8 mouse cellular contexts compared by ENCODE assay signal in the genomic region with DNA sequence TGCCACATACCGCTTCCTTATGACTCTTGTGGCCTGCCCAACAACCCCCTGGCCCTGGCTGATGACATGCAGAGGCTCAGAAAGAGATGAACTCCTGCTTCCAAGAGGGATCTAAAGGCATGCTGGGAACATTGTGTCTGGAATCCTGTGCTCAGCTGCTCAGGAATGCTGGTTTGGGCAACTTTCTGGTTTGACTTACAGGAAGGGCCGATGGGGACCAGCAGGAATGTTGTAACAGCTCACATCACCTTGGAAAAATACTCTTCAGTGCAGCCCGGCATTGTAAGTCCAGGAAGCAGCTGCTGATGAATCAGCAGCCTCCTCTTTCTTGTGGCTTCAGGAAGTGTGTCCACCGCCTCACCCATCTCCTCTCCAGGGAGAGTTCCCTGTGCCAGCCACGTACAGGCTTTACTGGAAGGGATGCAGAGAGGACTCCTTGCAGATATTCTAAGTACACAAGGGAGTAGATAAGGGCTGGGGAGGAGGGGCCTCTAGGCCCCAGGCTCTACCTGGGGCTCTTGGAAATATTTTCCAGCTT.
DNase-seq lines count a peak whose midpoint lies in the region; ATAC-seq and TF ChIP-seq lines count a peak whose summit lies in the region.

No protein-coding gene starts in this region.

- no peak for ATAC-seq in hindbrain, embryonic 13.5 days (ENCODE audit: low FRiP score)
- ATAC-seq in intestine, postnatal 0 days, result peak; percentile 49
- ATAC-seq in frontal cortex, adult (ENCODE audit: low TSS enrichment), result no peak
- no peak for ATAC-seq in forebrain, embryonic 13.5 days

- no peak overlapping the region for H3K27ac ChIP-seq in hindbrain, embryonic 10.5 days
- H3K27ac ChIP-seq in hindbrain, embryonic 13.5 days, result no peak overlapping the region
- H3K27ac ChIP-seq in intestine, postnatal 0 days (ENCODE audit: low read depth, low read length), result peak overlapping the region; percentile 15; the same call in 1 of the 2 replicates
- no peak overlapping the region for H3K27ac ChIP-seq in forebrain, embryonic 13.5 days

- H3K4me2 ChIP-seq in hindbrain, embryonic 13.5 days, result no peak overlapping the region
- peak overlapping the region; percentile 24 for H3K4me2 ChIP-seq in intestine, postnatal 0 days (replicated peaks; ENCODE audit: low read depth)
- H3K4me2 ChIP-seq in myocyte (ENCODE audit: low read depth), result peak overlapping the region; percentile 57
- no peak overlapping the region for H3K4me2 ChIP-seq in forebrain, embryonic 13.5 days

- H3K9ac ChIP-seq in hindbrain, embryonic 13.5 days, result no peak overlapping the region
- no peak overlapping the region for H3K9ac ChIP-seq in intestine, postnatal 0 days (ENCODE audit: low read depth, low read length)
- no peak overlapping the region for H3K9ac ChIP-seq in forebrain, embryonic 13.5 days

- TF ChIP-seq POLR2A in myocyte (IDR thresholded peaks at IDR 0.05; ENCODE audit: insufficient read length, low read depth), result no peak

- TF ChIP-seq CTCF in intestine, postnatal 0 days (IDR thresholded peaks at IDR 0.05; ENCODE audit: low read depth), result no peak

- H3ac ChIP-seq in myocyte (ENCODE audit: control insufficient read depth, insufficient read length), result no peak overlapping the region

- H3K4me1 ChIP-seq in hindbrain, embryonic 10.5 days (replicated peaks), result peaks cover 19% of the 10 kb centered on the region
- peaks cover 18% of the 10 kb centered on the region for H3K4me1 ChIP-seq in hindbrain, embryonic 13.5 days (replicated peaks)
- H3K4me1 ChIP-seq in intestine, postnatal 0 days (replicated peaks; ENCODE audit: control insufficient read depth, insufficient read depth, low read length), result peaks cover 15% of the 10 kb centered on the region
- H3K4me1 ChIP-seq in forebrain, embryonic 13.5 days, result peaks cover 22% of the 10 kb centered on the region

- no peaks in the 10 kb centered on the region for H3K79me2 ChIP-seq in myocyte (ENCODE audit: control insufficient read depth, insufficient read depth)

- H3K4me3 ChIP-seq in hindbrain, embryonic 10.5 days, result no peak overlapping the region
- H3K4me3 ChIP-seq in hindbrain, embryonic 13.5 days, result no peak overlapping the region
- H3K4me3 ChIP-seq in intestine, postnatal 0 days (ENCODE audit: low read depth, low read length), result no peak overlapping the region
- no peak overlapping the region for H3K4me3 ChIP-seq in myocyte
- no peak overlapping the region for H3K4me3 ChIP-seq in forebrain, embryonic 13.5 days

- peaks cover 16% of the 10 kb centered on the region; the same call in 1 of the 2 replicates for H3K27me3 ChIP-seq in hindbrain, embryonic 10.5 days (ENCODE audit: insufficient read depth, poor library complexity, severe bottlenecking)
- 0 out of 2 replicates have a peak, but pooled peaks cover 8% of the 10 kb centered on the region for H3K27me3 ChIP-seq in hindbrain, embryonic 13.5 days
- no peaks in the 10 kb centered on the region for H3K27me3 ChIP-seq in intestine, postnatal 0 days (replicated peaks; ENCODE audit: control insufficient read depth, insufficient read depth, low read length)
- no peaks in the 10 kb centered on the region for H3K27me3 ChIP-seq in myocyte (ENCODE audit: control insufficient read depth, insufficient read depth, insufficient read length)
- no peaks in the 10 kb centered on the region for H3K27me3 ChIP-seq in forebrain, embryonic 13.5 days

- peak; percentile 13 for DNase-seq in hindbrain, embryonic 10.5 days (ENCODE audit: low spot score)
- DNase-seq in fibroblast of lung, adult 2 months (ENCODE audit: low read depth), result peak; percentile 98
- DNase-seq in thymus, adult 18-20 months, result no peak

- H3K36me3 ChIP-seq in hindbrain, embryonic 10.5 days, result no peaks in the 10 kb centered on the region
- no peaks in the 10 kb centered on the region for H3K36me3 ChIP-seq in hindbrain, embryonic 13.5 days
- H3K36me3 ChIP-seq in intestine, postnatal 0 days (ENCODE audit: control insufficient read depth, insufficient read depth), result no peaks in the 10 kb centered on the region
- no peaks in the 10 kb centered on the region for H3K36me3 ChIP-seq in myocyte (ENCODE audit: control insufficient read depth, insufficient read depth)
- no peaks in the 10 kb centered on the region for H3K36me3 ChIP-seq in forebrain, embryonic 13.5 days (ENCODE audit: poor library complexity, severe bottlenecking)

- WGBS in hindbrain, embryonic 10.5 days, result 68% methylated on average over 5 of the region's 5 CpGs
- WGBS in hindbrain, embryonic 13.5 days, result 72% methylated on average over 5 of the region's 5 CpGs
- 22% methylated on average over 5 of the region's 5 CpGs for WGBS in intestine, postnatal 0 days
- 81% methylated on average over 5 of the region's 5 CpGs for WGBS in forebrain, embryonic 13.5 days

- no peaks in the 10 kb centered on the region for H3K9me3 ChIP-seq in hindbrain, embryonic 10.5 days
- no peaks in the 10 kb centered on the region for H3K9me3 ChIP-seq in hindbrain, embryonic 13.5 days
- H3K9me3 ChIP-seq in intestine, postnatal 0 days (ENCODE audit: control insufficient read depth), result no peaks in the 10 kb centered on the region
- no peaks in the 10 kb centered on the region for H3K9me3 ChIP-seq in forebrain, embryonic 13.5 days (replicated peaks)

TF ChIP-seq in myocyte, 11 proteins besides CTCF, POLR2A, EP300 and RAD21:
- TF ChIP-seq REST (IDR thresholded peaks at IDR 0.05; ENCODE audit: insufficient read depth, insufficient read length) (no peak), POLR2AphosphoS2 (IDR thresholded peaks at IDR 0.05; ENCODE audit: insufficient read length, low read depth) (no peak), MYOD1 (IDR thresholded peaks at IDR 0.05; ENCODE audit: control insufficient read depth in 1 of 3, insufficient read length in 2 of 3, low read depth in 2 of 3) (peak; percentile 31 to 92 (median 84)), USF1 (IDR thresholded peaks at IDR 0.05; ENCODE audit: low read depth) (no peak), TCF12 (IDR thresholded peaks at IDR 0.05; ENCODE audit: insufficient read depth, poor library complexity, severe bottlenecking) (peak; percentile 82), MYOG (IDR thresholded peaks at IDR 0.05; ENCODE audit: control insufficient read depth in 1 of 3, insufficient read depth in 1 of 3, insufficient read length in 2 of 3, low read depth in 2 of 3) (peak in 2 of 3 experiments; percentile 57 to 84), MAX (IDR thresholded peaks at IDR 0.05; ENCODE audit: low read depth) (peak; percentile 36), TCF3 (IDR thresholded peaks at IDR 0.05; ENCODE audit: insufficient read length, low read depth) (no peak), CEBPB (IDR thresholded peaks at IDR 0.05; ENCODE audit: insufficient read depth, poor library complexity, severe bottlenecking) (peak; percentile 92)

Comparison
In these comparisons a context has a peak if more than half of its experiments do, and no peak if none do; other contexts are left out.
1. DNase-seq: peak in hindbrain, embryonic 10.5 days (single experiment) and fibroblast of lung, adult 2 months (single experiment); none in thymus, adult 18-20 months (0 of 2).
2. H3K4me2 ChIP-seq: peak in intestine, postnatal 0 days (single experiment) and myocyte (single experiment); none in hindbrain, embryonic 13.5 days (single experiment) and forebrain, embryonic 13.5 days (single experiment).